Mouse (Mus musculus) myocyte (in vitro differentiated cells): ENCODE measurements around the gene Plxdc2.

ENCODE experiments used
- MAX ChIP-seq: IDR thresholded peaks from one replicate; pipeline ENCODE4 v1.6.1; 2011; ENCODE audit warnings: low read depth, mild to moderate bottlenecking, control low read depth
- POLR2A ChIP-seq: IDR thresholded peaks from one replicate; pipeline ENCODE4 v1.6.1; 2011; ENCODE audit warnings: low read depth, mild to moderate bottlenecking, control low read depth, moderate library complexity; ENCODE audit not compliant: insufficient read length
- REST ChIP-seq: IDR thresholded peaks from one replicate; pipeline ENCODE4 v1.6.1; 2011; ENCODE audit warnings: mild to moderate bottlenecking, control low read depth, moderate library complexity; ENCODE audit not compliant: insufficient read depth, insufficient read length
- TCF3 ChIP-seq: IDR thresholded peaks from one replicate; pipeline ENCODE4 v1.6.1; 2011; ENCODE audit warnings: low read depth, control low read depth; ENCODE audit not compliant: insufficient read length

DNA sequence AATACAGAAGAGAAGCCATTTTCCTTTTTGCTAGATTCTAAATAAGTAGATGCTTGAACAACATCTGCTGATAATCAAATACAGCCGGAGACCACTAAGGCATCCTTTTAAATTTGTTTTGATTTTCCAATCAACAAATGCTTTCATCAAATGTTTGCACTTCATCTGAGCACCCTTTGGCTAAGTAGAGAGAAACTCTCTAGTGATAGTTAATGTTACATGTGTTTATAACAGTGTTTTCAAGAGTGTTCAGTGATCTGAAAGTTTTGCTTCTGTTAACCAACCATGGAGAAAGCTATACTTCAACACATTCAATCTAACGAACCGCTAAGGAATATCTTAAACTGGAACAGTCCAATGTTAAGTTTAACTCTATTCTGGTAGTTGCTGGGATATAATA is 327.6 kb downstream of the Plxdc2 start:
- TF ChIP-seq MAX (no peak), POLR2A (no peak), TCF3 (no peak), REST (no peak)
